Mouse (Mus musculus): ENCODE data around the gene Cd47.

DNA sequence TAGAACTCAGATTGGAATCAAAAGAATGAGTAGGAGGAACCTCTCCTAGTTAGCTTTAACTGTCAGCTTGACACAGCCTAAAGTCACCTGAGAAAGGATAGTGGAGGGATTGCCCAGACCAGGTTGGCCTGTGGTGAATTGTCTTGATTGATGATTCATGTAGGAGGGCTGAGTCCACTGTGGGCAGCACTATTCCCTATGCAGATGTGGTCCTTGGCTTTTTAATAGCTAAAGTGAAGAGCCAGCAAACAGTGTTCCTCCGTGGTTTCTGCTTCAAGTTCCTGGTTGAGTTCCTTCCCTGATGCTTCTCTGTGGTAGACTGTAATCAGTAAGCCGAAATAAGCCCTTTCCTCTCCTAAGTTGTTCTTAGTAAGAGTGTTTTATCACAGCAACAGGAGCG, 91.9 kb downstream of the Cd47 start:
- TF ChIP-seq E2F4 (IDR thresholded peaks at IDR 0.05; ENCODE audit: insufficient read depth) (no peak), POLR2A (IDR thresholded peaks at IDR 0.05; ENCODE audit: insufficient read length, low read depth) (no peak), MYOD1 (IDR thresholded peaks at IDR 0.05; ENCODE audit: control insufficient read depth in 1 of 3, insufficient read length in 2 of 3, low read depth in 2 of 3) (no peak), REST (IDR thresholded peaks at IDR 0.05; ENCODE audit: insufficient read depth, insufficient read length) (no peak), TCF12 (IDR thresholded peaks at IDR 0.05; ENCODE audit: insufficient read depth, poor library complexity, severe bottlenecking) (no peak), SRF (IDR thresholded peaks at IDR 0.05; ENCODE audit: control insufficient read depth, insufficient read length, low read depth) (no peak), POLR2AphosphoS2 (IDR thresholded peaks at IDR 0.05; ENCODE audit: insufficient read length, low read depth) (no peak), MAX (IDR thresholded peaks at IDR 0.05; ENCODE audit: low read depth) (no peak)

Data from myocyte (in vitro differentiated cells).